Mouse (Mus musculus) lung, postnatal 0 days (tissue): Measurements from ENCODE around the gene Dstn. TPM values are rescaled to one million over a fixed set of nuclear protein-coding genes. Genes with fewer than 3 reads are reported as not detected.

Experiments
- ATAC-seq: fragments of 200-750 bp; cut with Nextera tagmentation; 2 replicates; pipeline ENCODE4 v1.8.0; 2017; ENCODE audit warnings: moderate library complexity
- DNase-seq: peaks from one replicate; pipeline ENCODE4 v3.0.0-alpha.2; 2016; ENCODE audit warnings: low spot score
- H3K27ac ChIP-seq: fragments of 300-500 bp; sonication (generic); 2 replicates; pipeline ENCODE4 v1.5.1; 2014; ENCODE audit warnings: antibody characterized with exemption, mild to moderate bottlenecking, low read length, mixed read lengths
- H3K27me3 ChIP-seq: fragments of 300-500 bp; sonication (generic); replicated peaks from 2 replicates; pipeline ENCODE4 v1.6.1; 2014; ENCODE audit warnings: low read length, mixed read lengths; ENCODE audit not compliant: insufficient read depth
- H3K36me3 ChIP-seq: fragments of 300-500 bp; sonication (generic); 2 replicates; pipeline ENCODE4 v1.6.1; 2014; ENCODE audit warnings: low read length, mixed read lengths; ENCODE audit not compliant: insufficient read depth
- H3K4me1 ChIP-seq: fragments of 300-500 bp; sonication (generic); 2 replicates; pipeline ENCODE4 v1.6.1; 2014; ENCODE audit warnings: antibody characterized with exemption, low read depth, low read length, mixed read lengths; ENCODE audit not compliant: insufficient read depth
- H3K4me2 ChIP-seq: fragments of 300-500 bp; sonication (generic); replicated peaks from 2 replicates; pipeline ENCODE4 v1.6.1; 2014; ENCODE audit warnings: low read depth, mild to moderate bottlenecking, low read length, moderate library complexity, mixed read lengths
- H3K4me3 ChIP-seq: fragments of 300-500 bp; sonication (generic); 2 replicates; pipeline ENCODE4 v1.5.1; 2014; ENCODE audit warnings: low read depth, low read length
- H3K9ac ChIP-seq: fragments of 300-500 bp; sonication (generic); replicated peaks from 2 replicates; pipeline ENCODE4 v1.6.1; 2014; ENCODE audit warnings: low read depth, mild to moderate bottlenecking
- H3K9me3 ChIP-seq: fragments of 300-500 bp; sonication (generic); 2 replicates; pipeline ENCODE4 v1.6.1; 2016; ENCODE audit warnings: low read length, mixed read lengths
- CTCF ChIP-seq: IDR thresholded peaks from 2 replicates; pipeline ENCODE4 v1.5.1; 2016; ENCODE audit warnings: antibody characterized with exemption, mild to moderate bottlenecking
- EP300 ChIP-seq: IDR thresholded peaks from 2 replicates; pipeline ENCODE4 v1.6.1; 2016; ENCODE audit warnings: antibody characterized with exemption, mild to moderate bottlenecking, control low read depth
- WGBS: fragments of 180-500 bp; shearing (Covaris S2); extraction: QIAGEN DNeasy Blood & Tissue Kit; methylation state at CpG from one replicate; pipeline ENCODE4 v1.1.7; 2014; 5-methylcytosine and 5-hydroxymethylcytosine counted together
- polyA plus RNA-seq: library from polyadenylated mRNA; unstranded; fragments of >200 nt; fragmentation: Nextera tagmentation; extraction: Ambion mirVana; gene quantifications from 2 replicates; pipeline ENCODE4 v1.2.1, GENCODE M21; 2015

Dstn gene
- polyA plus RNA-seq, 1 experiment from 2014 or later = 655 TPM

GRCm38 (mm10) chr2:143988016-143988415 is 72.9 kb downstream of the Dstn start:
- 0 out of 2 replicates have a peak, but pooled peaks cover 15% of the 10 kb centered on the region for H3K36me3 ChIP-seq
- H3K9me3 ChIP-seq = no peaks in the 10 kb centered on the region
- TF ChIP-seq CTCF (no peak), EP300 (no peak)
- no peak overlapping the region for H3K27ac ChIP-seq
- no peak overlapping the region for H3K9ac ChIP-seq
- ATAC-seq (no peak), DNase-seq (no peak)
- no peak overlapping the region for H3K4me3 ChIP-seq
- no peaks in the 10 kb centered on the region for H3K27me3 ChIP-seq
- no peak overlapping the region for H3K4me2 ChIP-seq
- 82% methylated on average over 3 of the region's 3 CpGs for WGBS
- peaks cover 26% of the 10 kb centered on the region; the same call in 1 of the 2 replicates for H3K4me1 ChIP-seq

GRCm38 (mm10) chr2:143990997-143991396 is 75.9 kb downstream of the Dstn start:
- H3K4me3 ChIP-seq = no peak overlapping the region
- TF ChIP-seq CTCF (no peak), EP300 (no peak)
- peak; percentile 78 for ATAC-seq

GRCm38 (mm10) chr2:143991964-143992672 is 77.0 kb downstream of the Dstn start:
- 83% methylated on average over 7 of the region's 7 CpGs for WGBS
- Histone ChIP-seq H3K27me3 (no peaks in the 10 kb centered on the region), H3K9me3 (no peaks in the 10 kb centered on the region), H3K4me2 (no peak overlapping the region), H3K36me3 (no peaks in the 10 kb centered on the region), H3K4me1 (peaks cover 24% of the 10 kb centered on the region; the same call in 1 of the 2 replicates), H3K9ac (no peak overlapping the region), H3K4me3 (no peak overlapping the region), H3K27ac (no peak overlapping the region)
- no peak for DNase-seq
- no peak for ATAC-seq
- TF ChIP-seq CTCF = no peak

More at GRCm38 (mm10) chr2:143990997-143991396, 75.9 kb downstream of the Dstn start:
- peak; percentile 81 for DNase-seq
- H3K4me2 ChIP-seq = no peak overlapping the region
- 29% methylated on average over 1 of the region's 1 CpGs for WGBS
- no peaks in the 10 kb centered on the region for H3K9me3 ChIP-seq
- no peak overlapping the region for H3K9ac ChIP-seq
- peaks cover 24% of the 10 kb centered on the region; the same call in 1 of the 2 replicates for H3K4me1 ChIP-seq
- no peaks in the 10 kb centered on the region for H3K36me3 ChIP-seq
- H3K27ac ChIP-seq = no peak overlapping the region
- no peaks in the 10 kb centered on the region for H3K27me3 ChIP-seq

Other genes starting within 250 kb of the Dstn start
- 3.2 and 4.7 TPM in 2 replicates for gene Bfsp1, start 52.1 kb upstream of the Dstn start, polyA plus RNA-seq
- gene Rrbp1, start 95.9 kb downstream of the Dstn start, polyA plus RNA-seq = 79.4 and 89.2 TPM in 2 replicates
- not detected in 2 replicates for gene Banf2, start 117.7 kb downstream of the Dstn start, polyA plus RNA-seq